Mouse (Mus musculus) fat pad, adult 2 months (tissue): ENCODE data around the gene Taf11.

Experiments
- DNase-seq: peaks from one replicate; pipeline ENCODE4 v3.0.0-alpha.2; 2011; ENCODE audit warnings: low read depth, low spot score; ENCODE audit errors: extremely low read depth

Gene Taf11

GRCm38 (mm10) chr17:27909622-27910500, at the start of gene Taf11:
Taf11 (minus strand) TSS chr17:27909844.
- no peak for DNase-seq

- DNase-seq, result no peak
These were observed 48.0 kb upstream of the Taf11 start for GRCm38 (mm10) chr17:27957649-27958048.

DNA sequence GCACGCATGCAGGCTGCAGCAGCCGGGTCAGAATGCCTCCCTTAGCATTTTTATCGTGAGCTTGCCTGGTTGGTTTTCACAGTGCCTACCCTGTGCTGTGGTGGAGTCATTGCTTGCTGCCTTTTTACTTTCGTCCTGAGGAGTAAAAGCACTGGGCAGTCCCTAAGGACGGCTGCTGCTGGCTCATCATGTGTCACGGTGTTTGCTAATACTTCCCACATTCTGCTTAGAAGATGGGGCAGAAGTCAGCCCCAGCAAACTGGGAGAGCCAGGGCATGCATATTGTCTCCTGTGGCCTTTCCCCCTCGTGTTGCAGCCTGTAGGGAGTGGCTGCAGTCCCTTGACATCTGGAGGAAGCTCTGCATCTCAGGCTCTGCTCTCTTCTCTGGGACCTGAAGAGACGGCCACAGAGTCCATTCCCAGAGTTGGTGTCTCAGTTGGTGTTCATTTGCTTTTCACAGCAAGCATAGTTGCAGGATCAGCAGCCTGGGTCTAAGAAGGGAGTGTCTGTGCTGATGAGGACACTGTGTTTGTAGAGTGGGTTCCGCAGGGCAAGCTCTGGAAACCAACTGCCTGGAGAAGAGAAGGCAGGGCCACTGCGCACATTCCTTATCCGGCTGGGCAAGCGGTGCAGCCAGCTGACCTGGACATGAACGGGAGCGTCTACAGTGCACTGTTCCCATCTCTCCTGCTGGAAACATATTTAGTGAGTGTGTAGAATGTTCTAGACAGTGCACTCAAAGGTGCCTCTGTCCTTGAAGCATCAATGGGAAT, 45.2 kb upstream of the Taf11 start:
- no peak for DNase-seq

DNA sequence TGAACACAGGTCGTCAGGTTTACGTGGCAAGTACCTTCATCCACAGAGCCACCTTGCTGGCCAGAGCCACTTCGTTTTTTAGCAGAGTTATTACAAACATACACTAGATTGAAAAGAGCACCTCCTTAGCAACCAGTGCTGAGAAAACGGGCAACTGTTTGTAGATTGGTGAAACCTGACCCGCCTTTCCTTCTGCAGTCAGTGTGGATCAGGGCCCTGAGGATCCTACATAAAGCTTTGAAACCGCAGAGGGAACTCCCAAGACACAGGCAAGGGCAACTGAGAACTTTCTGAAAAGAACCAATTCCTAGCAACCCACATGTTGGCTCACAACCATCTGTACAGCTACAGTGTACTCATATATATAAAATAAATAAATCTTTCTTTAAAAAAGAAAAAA, 43.5 kb upstream of the Taf11 start:
- no peak for DNase-seq

GRCm38 (mm10) chr17:27947155-27947554, 37.5 kb upstream of the Taf11 start:
- DNase-seq, result no peak

DNA sequence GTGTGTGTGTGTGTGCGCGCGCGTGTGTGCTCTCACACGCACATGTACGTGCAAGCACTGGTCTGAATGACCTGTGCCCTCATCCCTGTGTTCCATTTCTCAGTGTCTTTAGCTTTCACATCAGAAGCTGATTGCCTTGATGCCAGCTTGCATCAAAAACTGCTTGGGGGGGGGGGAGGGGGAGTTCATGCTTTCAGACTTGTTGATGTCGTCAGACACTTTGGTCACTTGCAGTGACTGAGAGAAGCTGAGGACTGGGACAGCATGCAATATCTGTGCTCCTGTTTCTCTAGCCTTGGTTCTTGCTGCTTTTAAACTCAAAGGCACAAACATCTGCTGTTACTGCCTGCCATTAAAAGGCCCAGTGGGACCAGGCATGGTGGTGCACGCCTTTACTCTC, 36.7 kb upstream of the Taf11 start:
- no peak for DNase-seq

DNA sequence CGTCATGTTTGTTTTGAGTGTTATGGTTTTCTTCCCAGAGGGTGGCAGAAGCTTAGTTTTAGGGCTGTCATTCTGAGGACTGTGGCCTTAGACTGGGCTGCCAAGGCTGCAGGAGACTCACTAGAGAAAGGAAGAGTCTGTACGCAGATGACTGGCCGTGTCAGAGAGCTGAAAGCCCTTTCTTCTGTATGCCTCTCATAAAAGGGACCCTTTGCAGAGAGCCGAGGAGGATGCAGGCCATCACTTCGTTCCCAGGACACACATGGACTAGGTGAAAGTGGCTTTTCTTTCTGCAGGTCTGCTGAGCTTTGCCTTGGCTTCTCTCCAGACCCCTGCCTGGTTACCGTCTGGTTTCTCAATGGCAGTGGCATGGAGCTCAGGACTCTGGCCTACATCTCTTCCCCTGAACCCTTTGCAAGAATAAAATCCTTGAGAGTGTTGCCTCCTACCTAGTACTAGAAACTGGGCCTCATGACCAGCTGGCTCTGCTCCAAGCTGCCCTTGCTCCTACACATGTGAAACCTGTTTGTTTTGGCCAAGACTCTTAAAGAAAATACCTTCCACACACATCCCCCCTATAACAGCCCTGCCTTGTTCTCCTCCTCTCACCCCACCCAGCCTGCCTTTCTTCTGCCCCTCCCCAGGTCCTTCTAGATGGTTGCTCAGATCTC, 36.0 kb upstream of the Taf11 start:
- DNase-seq, result no peak

- no peak for DNase-seq
These were observed 32.5 kb upstream of the Taf11 start for GRCm38 (mm10) chr17:27942131-27942530.

DNA sequence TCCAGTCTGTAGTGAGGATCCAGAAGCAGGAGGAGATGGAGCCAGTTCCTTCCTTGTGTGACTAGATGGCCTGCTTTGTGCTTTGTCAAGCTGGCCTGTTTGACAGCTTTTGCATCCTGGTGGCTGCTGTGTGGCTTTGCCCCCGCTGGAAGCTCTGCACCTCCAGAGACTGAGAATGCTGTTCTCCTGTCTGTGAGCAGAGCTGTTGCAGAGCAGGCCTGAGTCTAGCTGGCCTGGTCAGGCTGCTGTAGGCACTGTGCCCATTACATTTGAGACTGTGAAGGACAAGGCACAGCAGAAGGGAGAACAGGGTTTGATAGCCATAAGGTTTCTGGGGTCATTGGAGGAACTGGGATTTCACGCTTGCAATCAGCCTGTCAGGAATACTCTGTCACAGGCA, 32.1 kb upstream of the Taf11 start:
- DNase-seq, result no peak

GRCm38 (mm10) chr17:27941178-27941577, 31.5 kb upstream of the Taf11 start:
- no peak for DNase-seq

GRCm38 (mm10) chr17:27940352-27940751, 30.7 kb upstream of the Taf11 start:
- no peak for DNase-seq

DNA sequence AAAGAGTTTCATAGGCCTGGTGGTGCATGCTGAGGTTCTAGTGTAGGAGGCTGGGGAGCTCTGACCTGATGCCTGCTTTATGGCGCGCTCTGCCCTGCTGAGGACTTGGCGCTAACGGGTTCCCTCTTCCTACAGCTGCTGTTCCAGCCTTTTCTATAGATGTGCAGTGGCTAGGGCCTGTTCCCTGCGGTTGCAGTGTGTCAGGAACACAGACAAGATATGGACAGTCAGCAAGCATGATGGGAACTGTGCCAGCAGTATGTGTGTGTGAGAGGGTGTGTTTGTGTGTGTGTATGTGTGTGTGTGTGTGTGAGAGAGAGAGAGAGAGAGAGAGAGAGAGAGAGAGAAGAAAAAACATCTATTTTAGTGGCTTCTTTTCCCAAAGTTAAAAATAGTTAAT, 29.4 kb upstream of the Taf11 start:
- no peak for DNase-seq

- no peak for DNase-seq
These were observed 28.6 kb upstream of the Taf11 start for GRCm38 (mm10) chr17:27938121-27938754.

DNA sequence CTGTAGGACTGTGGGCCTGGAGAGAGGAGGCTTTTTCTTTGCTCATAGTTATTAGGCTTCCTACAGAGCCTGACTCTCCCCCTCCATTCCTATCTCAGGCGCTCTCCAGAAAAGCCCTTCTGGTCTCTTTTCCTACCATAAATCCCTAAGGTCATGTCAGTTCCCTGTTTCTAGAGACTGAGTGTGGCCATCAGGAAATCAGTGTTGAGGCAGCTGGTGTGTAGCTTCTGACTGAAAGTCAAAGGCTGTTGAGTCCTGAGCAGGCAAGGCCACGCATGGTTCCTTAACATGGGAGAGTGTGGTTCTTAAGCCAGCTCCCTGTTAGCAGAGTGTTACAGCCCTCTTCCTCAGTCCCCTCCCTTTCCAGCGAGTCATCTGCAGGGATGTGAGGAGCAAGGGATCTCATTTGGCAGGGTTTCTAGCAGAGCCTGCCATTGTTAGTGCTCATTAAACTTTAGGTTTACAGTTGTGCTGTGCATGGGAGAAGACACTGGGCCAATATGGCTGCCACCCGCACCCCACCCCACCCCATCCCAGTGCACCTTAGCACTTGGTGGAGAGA, 27.5 kb upstream of the Taf11 start:
- DNase-seq, result no peak

- DNase-seq, result no peak
These were observed 25.4 kb upstream of the Taf11 start for GRCm38 (mm10) chr17:27935091-27935490.

DNA sequence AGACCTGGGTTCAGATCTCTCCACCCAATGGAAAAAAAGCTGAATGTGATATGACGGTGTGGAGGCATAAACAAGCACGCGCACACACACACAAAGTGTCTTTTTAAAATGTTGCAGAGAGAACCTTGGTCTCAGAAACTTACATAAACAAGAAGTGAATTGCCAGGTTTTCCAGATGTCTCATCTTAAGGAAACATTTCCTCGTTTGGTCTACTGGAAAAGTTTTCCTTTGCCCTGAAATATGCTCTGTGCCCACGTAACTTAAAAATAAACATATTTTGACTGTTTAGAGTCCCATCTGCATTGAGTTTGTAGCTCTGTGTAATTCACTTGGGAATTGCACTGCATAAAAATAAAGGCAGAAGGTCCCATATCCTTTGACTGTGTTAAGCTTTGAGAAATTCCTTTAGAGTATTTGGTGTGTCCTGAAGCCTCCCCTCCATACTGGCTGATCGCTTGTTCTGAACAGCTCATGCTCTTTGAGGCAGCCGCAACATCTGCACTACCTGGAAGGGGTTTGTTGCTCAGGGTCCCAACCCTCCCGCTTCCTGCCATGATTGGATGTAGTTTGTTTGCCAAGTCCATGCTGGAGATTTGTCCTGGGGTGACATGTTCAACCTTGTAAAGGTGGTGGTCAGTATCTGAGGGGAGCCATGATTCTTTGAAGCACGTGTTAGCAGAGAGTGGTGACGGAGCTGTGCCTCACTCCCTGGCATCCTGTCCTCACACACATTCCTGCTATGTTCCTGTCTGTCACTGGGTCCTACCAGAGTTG, 24.7 kb upstream of the Taf11 start:
- no peak for DNase-seq

DNA sequence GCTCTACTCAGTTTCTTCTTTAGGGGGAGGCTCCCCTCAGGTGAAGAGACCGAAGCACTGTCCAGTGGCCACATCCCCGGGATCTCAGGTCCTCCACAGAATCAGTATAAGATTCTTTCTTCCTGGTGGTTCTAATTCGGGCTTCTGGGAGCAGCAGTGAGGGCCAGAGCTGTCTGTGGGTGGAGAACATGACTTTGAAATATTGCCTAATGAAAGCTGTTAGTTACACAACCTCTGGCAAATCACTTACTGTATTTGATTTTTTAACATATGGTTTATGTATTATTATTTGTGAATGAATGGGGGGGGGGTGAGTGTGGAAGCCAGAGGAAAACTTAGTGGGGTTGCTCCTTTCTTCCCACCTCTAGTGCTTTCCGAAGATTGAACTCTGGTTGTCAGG, 22.2 kb upstream of the Taf11 start:
- DNase-seq, result no peak

DNA sequence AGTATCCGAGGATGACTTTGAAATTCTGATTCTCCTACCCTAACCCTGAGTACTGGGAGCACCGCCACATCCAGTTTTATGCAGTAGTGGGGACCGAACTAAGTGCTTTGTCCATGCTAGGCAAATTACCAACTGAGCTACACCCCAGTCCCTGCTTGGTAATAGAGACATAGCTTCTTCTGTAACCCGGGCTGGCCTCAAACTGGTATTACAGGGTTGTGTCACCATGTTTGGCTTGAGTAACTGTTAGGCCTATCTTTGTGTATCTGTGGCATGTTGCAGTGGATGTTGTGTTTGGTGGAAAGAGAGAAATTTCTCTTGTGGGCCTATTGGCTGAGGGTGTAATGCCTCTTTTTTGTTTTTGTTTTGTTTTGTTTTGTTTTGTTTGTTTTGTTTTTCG, 20.6 kb upstream of the Taf11 start:
- DNase-seq, result no peak

DNA sequence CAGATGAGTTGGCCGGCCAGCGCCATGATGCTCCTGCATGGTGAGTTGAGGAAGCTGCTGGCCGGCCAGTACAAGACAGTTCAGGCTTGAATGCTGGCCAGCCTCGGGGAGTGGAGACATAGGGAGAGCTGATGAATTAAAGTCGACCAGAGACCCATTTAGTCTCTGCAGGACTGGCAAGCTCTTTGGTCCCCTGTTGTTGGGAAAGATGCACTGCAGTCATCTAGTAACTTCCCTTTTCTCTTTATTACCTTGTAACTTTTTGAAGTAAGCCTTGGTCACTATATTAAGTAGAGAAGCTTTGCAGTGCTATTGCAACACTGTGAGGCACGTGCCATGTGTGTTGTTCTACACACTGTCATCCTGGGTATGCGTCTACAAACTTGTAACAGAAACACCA, 15.9 kb upstream of the Taf11 start:
- no peak for DNase-seq

- DNase-seq, result no peak
These were observed 15.4 kb upstream of the Taf11 start for GRCm38 (mm10) chr17:27925054-27925453.
